Mouse (Mus musculus) erythroblast, adult 5-6 weeks (primary cell): ENCODE results near the gene Col25a1. TPM values are rescaled to one million over a fixed set of nuclear protein-coding genes. Genes with fewer than 3 reads are reported as not detected.

Experiments
- ATAC-seq: replicated peaks from 2 replicates; pipeline ENCODE4 v1.8.0; 2016; ENCODE audit warnings: moderate number of reproducible peaks, mild to moderate bottlenecking, moderate TSS enrichment, inconsistent platforms; ENCODE audit not compliant: poor library complexity, low FRiP score, severe bottlenecking
- total RNA-seq, 2 experiments: library from RNA; stranded (forward) in 1 of 2; stranded (reverse) in 1 of 2; fragments of 150-400 nt in 1 of 2; fragments of 200-764, 138-1000 nt in 1 of 2; gene quantifications; 2 replicates each; pipeline versions ENCODE4 v1.2.3 to v1.2.4; 2015 to 2017; ENCODE audit warnings: low replicate concordance in 2 of 2

Col25a1 gene
- total RNA-seq, 2 experiments from 2014 or later = 0.09 TPM; not detected in 1

DNA sequence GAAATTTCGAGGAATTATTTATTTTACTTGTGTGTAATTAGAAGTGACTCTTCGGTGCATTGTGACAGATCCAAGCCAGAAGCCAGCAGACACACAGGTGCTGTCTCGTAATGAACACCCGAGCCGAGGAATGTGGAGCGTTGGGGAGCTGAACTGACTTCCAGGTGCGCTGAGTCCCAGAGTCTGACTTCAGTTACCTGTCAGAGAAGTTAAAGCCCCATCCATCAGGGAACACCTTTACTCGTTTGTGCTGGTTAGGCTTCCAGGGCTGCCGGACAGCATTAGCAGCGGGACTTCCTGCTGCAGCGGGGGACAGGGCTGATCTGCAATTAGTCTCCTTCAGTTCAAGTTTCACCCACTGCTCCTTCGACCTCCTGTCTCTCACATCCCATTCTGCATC is 172.3 kb downstream of the Col25a1 start:
- ATAC-seq = no peak

- no peak for ATAC-seq
Observed at GRCm38 (mm10) chr3:130304827-130305226, 173.5 kb downstream of the Col25a1 start.

DNA sequence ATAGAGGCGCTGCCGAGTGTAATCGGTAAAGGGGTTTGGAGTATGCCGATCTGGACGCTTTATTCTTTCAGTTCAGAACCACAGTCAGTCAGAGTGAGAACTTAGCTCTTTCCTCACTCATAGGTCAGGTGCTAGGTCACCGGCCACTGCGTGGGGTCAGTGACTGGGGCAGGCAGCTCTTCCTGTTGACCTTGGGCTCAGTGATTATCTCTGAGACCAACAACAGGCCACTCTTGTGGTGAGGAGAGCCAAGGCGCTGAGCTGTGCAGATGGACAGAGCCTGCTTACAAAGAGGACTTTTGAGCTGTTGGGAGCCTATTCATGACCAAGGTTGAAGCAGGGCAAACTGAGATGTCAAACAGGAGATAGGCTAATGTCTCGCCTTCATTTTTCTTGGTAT is 174.4 kb downstream of the Col25a1 start:
- ATAC-seq = no peak

DNA sequence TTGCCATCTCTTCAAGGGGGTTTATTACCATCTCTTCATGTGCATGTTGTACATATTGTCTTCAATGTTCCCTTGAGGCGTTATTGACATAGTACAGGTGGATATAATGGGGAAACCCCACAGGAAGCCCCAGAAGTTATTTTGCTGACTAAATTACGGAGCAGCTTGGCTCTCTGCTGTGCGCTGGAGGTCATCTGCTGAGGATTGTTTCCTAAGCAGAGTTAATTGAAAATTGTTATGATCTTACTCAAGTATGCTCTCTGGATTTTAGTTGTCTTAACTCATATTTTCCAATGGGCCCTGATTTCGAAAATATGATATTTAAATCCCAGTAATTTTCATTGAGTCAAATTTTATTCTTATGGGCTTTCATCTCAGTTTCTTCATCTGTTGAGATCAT is 178.0 kb downstream of the Col25a1 start:
- no peak for ATAC-seq

GRCm38 (mm10) chr3:130310694-130311305 is 179.5 kb downstream of the Col25a1 start:
- no peak for ATAC-seq

- ATAC-seq = no peak
Observed at GRCm38 (mm10) chr3:130313246-130313645, 181.9 kb downstream of the Col25a1 start.

GRCm38 (mm10) chr3:130327039-130328015 is 196.0 kb downstream of the Col25a1 start:
- no peak for ATAC-seq

- ATAC-seq = no peak
Observed at GRCm38 (mm10) chr3:130328909-130329308, 197.6 kb downstream of the Col25a1 start.

- no peak for ATAC-seq
Observed at GRCm38 (mm10) chr3:130329833-130330555, 198.7 kb downstream of the Col25a1 start.

DNA sequence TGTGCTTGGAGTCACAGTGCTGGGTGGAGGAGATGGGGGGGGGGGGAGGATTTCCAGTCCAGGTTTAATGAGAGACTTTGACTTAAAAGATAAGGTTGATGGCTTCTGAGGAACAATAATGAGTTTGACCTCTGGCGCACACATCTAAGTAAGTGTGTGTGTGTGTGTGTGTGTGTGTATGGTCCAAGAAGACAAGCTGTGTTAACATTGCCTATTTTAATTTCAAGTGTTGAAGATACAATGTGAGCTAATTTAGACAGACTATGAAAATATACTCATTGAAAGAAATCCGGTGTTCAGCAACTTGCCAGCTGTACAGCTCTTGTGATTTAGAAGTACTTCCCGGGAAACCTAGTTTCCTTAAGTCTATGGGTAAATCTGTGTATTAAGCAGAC is 199.3 kb downstream of the Col25a1 start:
- ATAC-seq = no peak

DNA sequence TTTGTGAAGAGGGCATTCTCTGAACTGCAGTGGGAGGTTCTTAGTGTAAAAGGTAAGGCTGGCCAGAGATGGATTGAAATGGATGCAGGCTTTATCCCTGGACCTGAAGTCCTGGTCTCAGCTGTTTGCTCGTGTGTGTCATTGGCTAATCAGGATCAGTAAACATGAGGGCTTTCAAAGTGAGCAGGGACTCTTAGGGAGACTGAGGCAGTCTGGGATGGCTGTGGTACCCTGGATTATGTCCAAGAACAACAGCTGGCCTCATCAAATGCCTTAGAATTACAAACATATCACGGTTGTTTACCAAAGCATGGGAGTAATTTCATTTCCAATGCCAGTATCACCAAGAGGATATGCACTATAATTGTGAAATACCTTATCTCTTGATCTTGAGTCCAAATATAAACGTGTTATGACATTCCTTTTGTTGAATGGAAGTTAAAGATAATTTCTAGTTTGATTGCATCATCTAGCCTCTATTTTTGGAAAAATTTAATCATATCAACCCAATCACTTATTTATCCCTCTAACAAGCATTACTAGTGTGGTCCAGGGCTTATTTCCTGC is 201.1 kb downstream of the Col25a1 start:
- no peak for ATAC-seq

GRCm38 (mm10) chr3:130337857-130338256 is 206.6 kb downstream of the Col25a1 start:
- no peak for ATAC-seq

DNA sequence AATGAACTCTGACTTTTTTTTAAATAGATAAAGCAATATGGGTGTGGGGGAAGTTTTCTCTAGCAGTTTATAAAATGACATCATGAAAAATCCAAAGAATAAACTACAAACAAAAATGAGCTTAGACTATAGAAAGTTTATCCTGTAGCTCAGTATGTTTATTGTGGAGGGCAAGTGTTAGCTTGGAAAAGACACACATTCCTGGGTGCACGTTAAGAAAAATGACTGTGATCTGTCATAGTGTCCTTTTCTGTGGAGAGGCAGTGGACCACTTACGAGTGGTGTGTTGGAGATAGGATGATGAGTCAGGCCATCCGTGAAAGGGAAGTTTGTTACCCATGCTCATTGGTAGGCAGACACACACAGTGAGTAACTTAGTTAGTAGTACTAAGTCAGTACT is 207.1 kb downstream of the Col25a1 start:
- ATAC-seq = no peak

DNA sequence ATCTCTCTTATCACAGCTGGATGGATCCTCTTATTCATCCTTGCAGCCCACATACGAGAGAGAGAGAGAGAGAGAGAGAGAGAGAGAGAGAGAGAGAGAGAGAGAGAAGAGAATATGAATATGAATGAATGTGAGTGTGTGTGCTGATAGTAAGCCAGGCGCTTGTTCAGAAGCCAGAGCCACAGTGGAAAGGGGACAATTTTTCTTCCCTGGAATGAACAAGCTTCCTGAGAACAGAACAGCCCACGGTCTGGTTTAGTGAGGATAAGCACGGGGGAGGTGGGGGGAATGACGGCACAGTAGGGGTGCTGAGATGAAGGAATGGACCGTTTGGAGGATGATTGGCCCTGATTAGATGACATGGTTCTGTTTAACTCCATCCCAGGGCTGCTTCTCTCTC is 218.9 kb downstream of the Col25a1 start:
- no peak for ATAC-seq

DNA sequence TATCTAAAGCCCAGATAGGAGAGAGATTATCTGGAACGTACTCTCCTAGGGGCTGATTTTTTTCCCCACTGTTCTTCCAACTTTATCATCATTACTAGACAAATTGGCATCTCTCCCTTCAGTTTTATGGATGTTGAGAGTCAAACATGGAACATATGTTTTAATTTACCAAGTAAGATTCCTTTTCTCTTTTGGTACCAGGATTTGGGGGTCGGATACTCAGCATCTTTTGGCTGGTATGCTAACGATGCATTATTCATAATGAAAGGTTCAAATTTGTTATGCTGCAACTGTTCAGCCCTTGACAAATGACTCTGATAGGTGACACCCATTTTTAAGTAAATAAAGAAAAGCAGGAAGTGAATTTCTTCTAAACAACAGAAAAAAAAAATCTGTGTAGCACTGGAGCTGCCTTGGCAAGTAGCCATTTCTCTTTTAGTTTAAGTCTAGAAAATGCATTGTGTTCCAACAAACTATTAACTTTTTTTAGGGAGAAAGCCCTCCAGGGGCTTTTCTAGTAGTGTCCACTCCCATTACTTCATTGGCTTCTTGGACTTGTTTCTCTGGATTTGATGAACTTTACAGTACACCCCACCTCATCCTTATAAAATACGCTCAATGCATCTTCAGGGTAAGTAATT is 223.2 kb downstream of the Col25a1 start:
- no peak for ATAC-seq

GRCm38 (mm10) chr3:130356575-130357173 is 225.4 kb downstream of the Col25a1 start:
- no peak for ATAC-seq

DNA sequence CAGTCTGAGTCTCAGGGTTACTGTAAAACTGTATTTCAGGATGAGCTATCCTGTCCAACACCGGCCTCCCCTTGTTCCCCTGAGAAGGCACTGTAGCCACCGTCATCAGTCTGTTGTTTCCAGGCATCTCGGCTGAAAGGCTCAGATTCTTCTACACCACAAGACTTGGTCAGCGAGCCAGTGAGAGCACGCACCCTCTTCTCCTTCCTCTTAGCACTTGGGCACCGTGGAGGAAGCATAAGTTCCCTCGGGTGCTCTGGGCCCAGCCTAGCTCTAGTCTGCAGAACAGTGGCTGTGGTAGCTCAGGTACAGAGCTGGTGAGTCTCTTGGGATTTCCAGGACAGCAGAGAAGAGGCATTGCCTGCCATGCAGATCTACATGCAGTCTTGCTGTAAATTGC is 229.5 kb downstream of the Col25a1 start:
- no peak for ATAC-seq

DNA sequence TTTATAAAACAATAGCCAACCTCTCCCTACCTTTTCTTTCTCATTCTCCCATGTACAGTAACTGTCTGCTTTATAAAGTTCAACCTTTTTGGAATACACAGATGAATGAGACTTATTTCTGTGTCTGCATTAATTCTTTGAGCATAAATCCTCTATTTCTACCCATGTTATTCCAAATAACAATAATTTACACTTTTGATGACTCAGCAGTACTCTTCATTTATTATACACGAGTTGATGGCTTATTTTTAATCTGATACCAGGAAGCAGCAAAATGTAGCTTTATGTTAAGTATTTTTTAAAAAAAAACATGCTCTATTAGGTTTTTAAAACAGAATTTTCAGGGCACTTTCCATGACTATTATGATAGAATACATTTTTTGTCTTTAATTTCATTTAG is 230.6 kb downstream of the Col25a1 start:
- no peak for ATAC-seq

DNA sequence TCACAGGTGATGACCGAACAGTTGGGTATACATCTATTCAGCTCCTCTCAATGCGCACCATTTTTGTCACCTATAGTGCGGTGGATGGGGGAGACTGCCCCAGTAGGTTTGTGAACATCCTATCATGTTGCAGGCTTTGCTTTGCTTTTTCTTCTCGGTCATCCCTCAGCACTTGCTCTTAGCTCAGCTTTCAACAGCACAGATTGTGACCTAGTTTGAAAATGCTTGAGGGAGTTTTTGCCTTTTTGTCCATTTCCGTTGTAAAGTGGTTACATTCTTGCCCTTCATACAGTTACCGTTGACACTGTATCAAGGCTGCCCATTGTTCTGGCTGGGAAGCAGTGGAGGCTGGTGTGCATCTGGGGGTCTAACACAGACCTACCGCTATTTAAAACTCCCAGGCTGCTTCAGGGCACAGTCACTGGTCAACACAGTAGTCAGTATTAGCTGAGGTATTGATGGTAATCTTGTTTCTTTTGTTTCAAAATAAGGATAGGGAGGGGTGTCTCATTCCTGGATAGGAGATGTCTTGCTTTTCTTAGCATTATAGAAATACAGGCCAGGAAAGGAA is 231.6 kb downstream of the Col25a1 start:
- no peak for ATAC-seq
